Mouse (Mus musculus) sigmoid colon, adult 10 weeks (tissue): ENCODE data around the gene Olfr1247. TPM values are rescaled to one million over a fixed set of nuclear protein-coding genes. Genes with fewer than 3 reads are reported as not detected.

ENCODE experiments used
- polyA plus RNA-seq: library from polyadenylated mRNA; stranded (reverse); fragments of 350-450 nt; fragmentation: Illumina TruSeq; extraction: RNeasy Lipid Tissue Mini Kit (QIAGEN cat#74804); gene quantifications from one replicate; pipeline ENCODE4 v1.2.3, GENCODE M21; 2014; ENCODE audit warnings: low read depth, low replicate concordance

Gene Olfr1247
- not detected for polyA plus RNA-seq

GRCm38 (mm10) chr2:89614030-89614429 is at the start of gene Olfr1247:
Olfr1247 (minus strand) TSS chr2:89614130.

GRCm38 (mm10) chr2:89661367-89661766 is 47.4 kb upstream of the Olfr1247 start, which contains the start of gene Olfr1250:
Olfr1250 (minus strand) TSS chr2:89661467.

GRCm38 (mm10) chr2:89634883-89635282 is 21.0 kb upstream of the Olfr1247 start, which contains the start of gene Olfr1249:
Olfr1249 (minus strand) TSS chr2:89634983.

GRCm38 (mm10) chr2:89618145-89618544 is 4.2 kb upstream of the Olfr1247 start, which contains the start of gene Olfr1248:
Olfr1248 (minus strand) TSS chr2:89618245.

GRCm38 (mm10) chr2:89593057-89593456 is 20.9 kb downstream of the Olfr1247 start, which contains the start of gene Olfr1246:
Olfr1246 (minus strand) TSS chr2:89593157.

GRCm38 (mm10) chr2:89578347-89578746 is 35.6 kb downstream of the Olfr1247 start, which contains the start of gene Olfr1245:
Olfr1245 (minus strand) TSS chr2:89578447.

Other genes with a start within 250 kb of the Olfr1247 start
- not detected for gene Olfr1234, start 249.3 kb downstream of the Olfr1247 start, polyA plus RNA-seq
- not detected for gene Olfr1238, start 204.5 kb downstream of the Olfr1247 start, polyA plus RNA-seq
- gene Olfr1239, start 193.7 kb downstream of the Olfr1247 start, polyA plus RNA-seq = not detected
- not detected for gene Olfr1240, start 171.1 kb downstream of the Olfr1247 start, polyA plus RNA-seq
- not detected for gene Olfr1241, start 127.0 kb downstream of the Olfr1247 start, polyA plus RNA-seq
- not detected for gene Olfr1242, start 115.8 kb downstream of the Olfr1247 start, polyA plus RNA-seq
- not detected for gene Olfr1243, start 82.6 kb downstream of the Olfr1247 start, polyA plus RNA-seq
- not detected for gene Olfr1245, start 35.7 kb downstream of the Olfr1247 start, polyA plus RNA-seq
- gene Olfr1246, start 21.0 kb downstream of the Olfr1247 start, polyA plus RNA-seq = not detected
- gene Olfr1248, start 4.1 kb upstream of the Olfr1247 start, polyA plus RNA-seq = not detected
- not detected for gene Olfr1249, start 20.9 kb upstream of the Olfr1247 start, polyA plus RNA-seq
- not detected for gene Olfr1250, start 47.3 kb upstream of the Olfr1247 start, polyA plus RNA-seq
- not detected for gene Olfr1251, start 57.8 kb upstream of the Olfr1247 start, polyA plus RNA-seq
- gene Olfr1252, start 110.9 kb upstream of the Olfr1247 start, polyA plus RNA-seq = not detected
- not detected for gene Olfr1253, start 143.0 kb upstream of the Olfr1247 start, polyA plus RNA-seq
- not detected for gene Olfr1254, start 179.5 kb upstream of the Olfr1247 start, polyA plus RNA-seq
- not detected for gene Olfr1255, start 197.9 kb upstream of the Olfr1247 start, polyA plus RNA-seq
- not detected for gene Olfr1256, start 227.4 kb upstream of the Olfr1247 start, polyA plus RNA-seq
- gene Olfr48, start 234.1 kb upstream of the Olfr1247 start, polyA plus RNA-seq = not detected